Mouse (Mus musculus) spleen, adult 2 months (tissue): Measurements from ENCODE around the gene Lce1a2.

ENCODE experiments used
- CTCF ChIP-seq: fragments of 200-500 bp; IDR thresholded peaks from 2 replicates; pipeline ENCODE4 v1.5.1; 2011; ENCODE audit warnings: mild to moderate bottlenecking, inconsistent platforms; ENCODE audit not compliant: insufficient read depth, insufficient read length, insufficient replicate concordance; ENCODE audit errors: extremely low read depth
- POLR2A ChIP-seq: fragments of 200-500 bp; IDR thresholded peaks from 2 replicates; pipeline ENCODE4 v1.6.1; 2011; ENCODE audit warnings: low read depth, low read length, inconsistent platforms

GRCm38 (mm10) chr3:92639854-92640253 is 30.3 kb downstream of the Lce1a2 start:
- TF ChIP-seq POLR2A (no peak), CTCF (no peak)
